Mouse (Mus musculus): ENCODE measurements around the gene Tecta.

Gene Tecta

DNA sequence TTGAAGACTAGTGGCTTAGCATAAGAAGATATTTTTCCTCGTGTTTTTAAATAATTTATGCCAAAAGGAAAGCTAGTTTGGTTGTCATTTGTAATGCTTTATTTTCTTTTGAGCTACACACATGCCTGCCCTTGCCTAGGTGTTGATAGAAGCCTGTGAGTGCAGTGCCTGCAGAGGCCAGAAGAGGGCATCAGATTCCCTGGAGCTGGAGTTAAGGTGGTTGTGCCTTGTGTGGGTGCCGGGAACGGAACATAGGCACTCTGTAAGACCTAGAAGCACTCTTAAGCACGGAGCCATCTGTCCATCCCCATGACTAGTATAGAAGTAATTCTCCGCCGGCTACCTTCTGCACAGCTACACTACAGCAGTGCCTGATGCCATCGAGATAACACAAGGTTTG lies 79.1 kb downstream of the Tecta start:
- no peak for DNase-seq (ENCODE audit: low read depth)

DNA sequence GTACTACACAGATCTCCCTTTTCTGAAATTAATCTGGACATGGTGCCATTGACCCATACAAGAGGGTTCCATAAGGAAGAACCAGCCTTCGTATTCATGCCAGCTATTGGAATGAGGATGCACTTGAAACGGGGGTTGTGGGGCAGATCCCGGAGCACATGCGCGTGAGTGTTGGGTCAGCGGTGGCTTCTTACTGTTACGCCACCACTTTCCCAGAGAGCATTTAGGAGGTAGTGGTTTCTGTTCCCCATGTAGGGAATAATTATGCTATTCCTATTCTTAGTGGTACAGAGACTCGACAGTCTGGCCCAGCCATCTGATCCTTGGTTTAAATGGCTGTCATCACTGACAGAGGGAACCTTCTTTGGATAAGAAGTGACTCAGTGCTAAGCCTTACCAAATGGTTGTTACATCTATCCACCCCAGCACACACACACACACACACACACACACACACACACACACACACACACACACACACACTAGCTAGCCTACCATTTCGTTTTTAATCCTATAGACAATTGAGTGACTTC lies 81.2 kb downstream of the Tecta start:
- DNase-seq (ENCODE audit: low read depth): no peak

GRCm38 (mm10) chr9:42317337-42317736 lies 82.4 kb downstream of the Tecta start:
- DNase-seq (ENCODE audit: low read depth): no peak

GRCm38 (mm10) chr9:42315816-42316215 lies 83.9 kb downstream of the Tecta start:
- no peak for DNase-seq (ENCODE audit: low read depth)

GRCm38 (mm10) chr9:42314959-42315358 lies 84.8 kb downstream of the Tecta start:
- no peak for DNase-seq (ENCODE audit: low read depth)

DNA sequence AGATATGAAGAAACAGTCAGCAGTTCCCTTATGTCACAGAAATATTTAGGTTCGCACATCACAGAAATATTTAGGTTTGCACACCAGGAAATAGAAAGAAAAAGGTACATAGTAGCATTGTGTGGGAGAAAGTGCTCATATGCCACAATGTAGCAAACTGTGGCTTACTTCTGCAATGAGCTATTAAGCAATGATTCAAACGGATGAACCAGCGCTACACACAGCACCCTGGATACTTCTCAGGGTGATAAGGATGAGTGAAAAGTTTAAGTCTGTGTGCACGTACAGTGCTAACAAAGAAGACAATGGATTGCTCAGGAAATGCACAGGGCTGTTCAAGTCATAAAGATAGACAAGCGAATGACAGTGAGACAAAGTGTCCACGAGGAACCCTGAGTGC lies 85.3 kb downstream of the Tecta start:
- no peak for DNase-seq (ENCODE audit: low read depth)

DNA sequence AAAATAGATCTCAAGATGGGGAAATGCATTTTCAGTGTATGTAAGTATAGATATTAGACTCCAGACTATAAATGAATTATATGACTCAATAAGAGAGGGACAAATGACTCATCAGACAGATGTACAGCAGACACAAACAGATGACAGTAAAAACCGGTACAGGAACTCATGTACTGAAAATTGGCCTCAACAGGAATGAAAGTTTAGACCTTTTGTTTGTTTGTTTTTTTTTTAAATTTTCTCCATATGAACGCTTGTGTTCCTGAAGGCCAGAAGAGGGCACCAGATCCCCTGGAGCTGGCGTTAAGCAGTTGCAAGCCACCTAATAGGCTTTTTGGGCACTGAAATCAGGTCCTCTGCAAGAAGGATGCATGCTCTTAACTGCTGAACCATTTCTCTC lies 85.9 kb downstream of the Tecta start:
- no peak for DNase-seq (ENCODE audit: low read depth)

GRCm38 (mm10) chr9:42311311-42311710 lies 88.4 kb downstream of the Tecta start:
- no peak for DNase-seq (ENCODE audit: low read depth)

GRCm38 (mm10) chr9:42303894-42304293 lies 95.8 kb downstream of the Tecta start:
- no peak for DNase-seq (ENCODE audit: low read depth)

- DNase-seq (ENCODE audit: low read depth): no peak
These were observed 98.6 kb downstream of the Tecta start for GRCm38 (mm10) chr9:42301082-42301633.

DNA sequence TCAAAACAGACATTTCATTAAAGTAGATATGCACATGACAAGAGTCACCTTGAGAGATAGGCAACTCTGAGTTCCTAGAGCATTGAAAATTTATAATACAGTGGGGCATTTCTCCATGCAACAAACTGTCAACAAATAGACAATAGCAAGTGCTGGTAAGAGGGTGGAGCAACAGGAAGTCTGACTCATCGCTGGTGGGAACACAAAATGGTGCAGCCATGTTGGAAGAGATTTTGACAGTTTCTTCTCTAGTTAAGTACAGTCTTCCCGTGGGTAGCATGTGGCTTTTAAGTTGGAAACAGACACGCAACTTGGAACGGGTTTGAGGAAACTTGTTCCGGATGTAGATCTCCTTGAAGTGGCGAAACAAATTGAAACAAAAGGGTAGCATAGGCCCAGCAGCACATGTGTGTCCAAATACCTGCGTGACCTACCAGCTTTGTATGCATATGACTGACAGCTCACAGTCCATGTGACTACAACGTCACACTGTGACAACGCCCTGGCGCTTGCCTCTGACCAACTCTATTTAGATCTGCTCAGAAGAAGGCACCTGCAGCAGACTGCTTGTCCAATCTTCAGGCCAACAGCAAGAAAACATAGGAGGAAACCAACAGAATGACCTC lies 103.3 kb downstream of the Tecta start:
- DNase-seq (ENCODE audit: low read depth): no peak

DNA sequence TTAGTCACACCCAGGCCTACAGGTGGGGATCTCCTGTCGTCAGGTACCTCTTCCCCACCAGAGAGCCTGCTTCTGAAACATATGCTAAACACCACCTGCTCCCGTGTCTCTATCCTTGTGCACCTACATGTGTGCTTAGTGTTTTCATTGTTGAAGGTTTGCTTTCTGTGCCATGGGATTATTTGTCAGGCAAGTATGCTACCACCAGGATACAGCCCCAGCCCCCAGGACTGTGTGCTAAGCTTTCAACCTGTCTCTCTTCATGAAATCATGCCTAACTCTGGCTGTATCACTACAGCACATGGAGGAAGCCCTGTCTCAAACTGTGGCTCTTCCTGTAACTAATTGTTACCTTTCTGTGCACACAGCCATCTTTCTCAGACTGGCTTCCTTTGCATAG lies 105.6 kb downstream of the Tecta start:
- DNase-seq (ENCODE audit: low read depth): no peak

DNA sequence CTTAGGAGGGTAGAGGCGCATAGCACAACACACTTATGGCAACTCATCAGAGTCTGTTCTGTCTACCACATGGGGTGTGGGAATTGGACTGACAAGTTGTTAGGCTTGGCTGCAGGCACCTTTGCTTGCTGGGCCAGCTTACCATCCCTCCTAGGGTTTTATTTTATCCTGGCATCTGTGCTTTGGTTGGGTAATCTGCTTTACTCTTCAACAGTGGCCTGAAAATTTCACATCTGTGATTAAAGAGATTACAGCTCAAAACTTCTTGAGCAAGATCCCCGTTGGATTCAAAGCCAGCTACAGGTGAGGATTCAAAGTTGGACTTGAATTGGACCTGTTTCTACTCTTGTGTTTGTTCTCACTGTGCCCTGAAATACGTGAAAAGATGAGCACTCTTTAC lies 106.1 kb downstream of the Tecta start:
- no peak for DNase-seq (ENCODE audit: low read depth)

DNA sequence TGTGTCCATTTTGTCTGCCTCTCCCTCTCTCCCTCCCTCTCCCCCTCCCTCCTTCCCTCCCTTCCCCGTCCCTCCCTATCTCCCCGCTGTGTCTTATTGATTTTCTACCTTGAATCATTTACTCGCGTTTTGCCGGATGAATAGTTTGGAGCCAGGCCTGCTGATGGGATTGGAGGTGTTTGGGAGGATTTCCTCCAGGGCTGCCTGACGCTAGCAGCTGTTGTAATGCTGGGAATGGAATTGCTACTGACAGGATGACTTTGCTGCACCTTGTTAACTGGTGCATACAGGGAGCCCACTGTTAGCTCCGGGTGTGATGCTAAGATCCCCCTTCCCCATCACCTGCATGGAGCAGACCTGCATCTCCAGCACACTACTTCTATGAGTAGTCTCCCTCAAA lies 106.7 kb downstream of the Tecta start:
- no peak for DNase-seq (ENCODE audit: low read depth)

- no peak for DNase-seq (ENCODE audit: low read depth)
These were observed 120.1 kb downstream of the Tecta start for GRCm38 (mm10) chr9:42279676-42280075.
